Mouse (Mus musculus) erythroblast, embryonic 14.5 days (primary cell): ENCODE measurements around the gene Olfr1496. TPM values are rescaled to one million over a fixed set of nuclear protein-coding genes. Genes with fewer than 3 reads are reported as not detected.

Experiments used
- H3K27me3 ChIP-seq: 2 replicates; pipeline ENCODE4 v1.6.1; 2012; ENCODE audit warnings: inconsistent platforms; ENCODE audit not compliant: control insufficient read depth
- H3K36me3 ChIP-seq: 2 replicates; pipeline ENCODE4 v1.6.1; 2012; ENCODE audit warnings: mild to moderate bottlenecking, inconsistent platforms; ENCODE audit not compliant: control insufficient read depth
- H3K4me1 ChIP-seq: 2 replicates; pipeline ENCODE4 v1.6.1; 2012; ENCODE audit warnings: inconsistent platforms; ENCODE audit not compliant: control insufficient read depth
- H3K4me3 ChIP-seq: replicated peaks from 2 replicates; pipeline ENCODE3; 2012; ENCODE audit warnings: moderate library complexity, mild to moderate bottlenecking, inconsistent platforms
- H3K9me3 ChIP-seq: 2 replicates; pipeline ENCODE4 v1.6.1; 2012; ENCODE audit warnings: low read length, inconsistent platforms, mixed read lengths; ENCODE audit not compliant: control insufficient read depth
- GATA1 ChIP-seq: IDR thresholded peaks from 2 replicates; pipeline ENCODE4 v1.6.1; 2012; ENCODE audit warnings: low read length, inconsistent platforms, mixed read lengths
- TAL1 ChIP-seq: IDR thresholded peaks from 3 replicates; pipeline ENCODE4 v1.6.1; 2012; ENCODE audit warnings: low read length, inconsistent platforms, mixed read lengths
- polyA plus RNA-seq: library from polyadenylated mRNA; stranded (reverse); fragments of >175 nt; gene quantifications from 2 replicates; pipeline ENCODE4 v1.2.3, GENCODE M21; 2012

The Olfr1496 gene
- polyA plus RNA-seq, 1 experiment: not detected

- TF ChIP-seq TAL1: no peak
- no peak for TF ChIP-seq GATA1
- no peaks in the 10 kb centered on the region for H3K27me3 ChIP-seq
Observed at GRCm38 (mm10) chr19:13819347-13819746, 41.7 kb downstream of the Olfr1496 start, which contains the start of gene Olfr1499. Gene Olfr1499 (minus strand): TSS chr19:13819447.

GRCm38 (mm10) chr19:13820847-13821246, 43.2 kb downstream of the Olfr1496 start:
- H3K4me3 ChIP-seq: no peak overlapping the region
- H3K36me3 ChIP-seq: no peaks in the 10 kb centered on the region
- no peaks in the 10 kb centered on the region for H3K4me1 ChIP-seq
- H3K27me3 ChIP-seq: no peaks in the 10 kb centered on the region
- H3K9me3 ChIP-seq: no peaks in the 10 kb centered on the region
- TF ChIP-seq TAL1 (no peak), GATA1 (no peak)

More at GRCm38 (mm10) chr19:13819347-13819746, 41.7 kb downstream of the Olfr1496 start, which contains the start of gene Olfr1499:
- Histone ChIP-seq H3K9me3 (no peaks in the 10 kb centered on the region), H3K4me1 (no peaks in the 10 kb centered on the region), H3K36me3 (no peaks in the 10 kb centered on the region), H3K4me3 (no peak within 1 kb of the TSS)

- no peaks in the 10 kb centered on the region for H3K9me3 ChIP-seq
- no peaks in the 10 kb centered on the region for H3K36me3 ChIP-seq
- TF ChIP-seq GATA1: no peak
- no peak for TF ChIP-seq TAL1
- H3K27me3 ChIP-seq: no peaks in the 10 kb centered on the region
- H3K4me1 ChIP-seq: no peaks in the 10 kb centered on the region
- no peak overlapping the region for H3K4me3 ChIP-seq
Observed at GRCm38 (mm10) chr19:13828447-13828846, 50.8 kb downstream of the Olfr1496 start.

GRCm38 (mm10) chr19:13830388-13830787, 52.7 kb downstream of the Olfr1496 start, which contains the start of gene Olfr1500:
Gene Olfr1500 (minus strand): TSS chr19:13830488.
- Histone ChIP-seq H3K36me3 (no peaks in the 10 kb centered on the region), H3K27me3 (no peaks in the 10 kb centered on the region), H3K9me3 (no peaks in the 10 kb centered on the region), H3K4me3 (no peak within 1 kb of the TSS), H3K4me1 (no peaks in the 10 kb centered on the region)
- TF ChIP-seq GATA1 (no peak), TAL1 (no peak)

Other genes with a start within 250 kb of the Olfr1496 start
- not detected in 2 replicates for gene Olfr1480, start 250.0 kb upstream of the Olfr1496 start, polyA plus RNA-seq
- gene Olfr1484, start 194.4 kb upstream of the Olfr1496 start, polyA plus RNA-seq: 0.01 TPM in 1 of 2 replicates, not detected in the other
- not detected in 2 replicates for gene Olfr1487, start 160.5 kb upstream of the Olfr1496 start, polyA plus RNA-seq
- gene Olfr1489, start 146.3 kb upstream of the Olfr1496 start, polyA plus RNA-seq: not detected in 2 replicates
- not detected in 2 replicates for gene Olfr1490, start 126.8 kb upstream of the Olfr1496 start, polyA plus RNA-seq
- not detected in 2 replicates for gene Olfr1491, start 80.6 kb upstream of the Olfr1496 start, polyA plus RNA-seq
- gene Olfr1493-ps1, start 54.6 kb upstream of the Olfr1496 start, polyA plus RNA-seq: not detected in 2 replicates
- not detected in 2 replicates for gene Olfr1494, start 38.1 kb upstream of the Olfr1496 start, polyA plus RNA-seq
- not detected in 2 replicates for gene Olfr1495, start 13.3 kb upstream of the Olfr1496 start, polyA plus RNA-seq
- gene Olfr1497, start 20.3 kb downstream of the Olfr1496 start, polyA plus RNA-seq: not detected in 2 replicates
- not detected in 2 replicates for gene Olfr1499, start 41.6 kb downstream of the Olfr1496 start, polyA plus RNA-seq
- gene Olfr1500, start 52.6 kb downstream of the Olfr1496 start, polyA plus RNA-seq: not detected in 2 replicates
- gene Olfr1501, start 72.8 kb downstream of the Olfr1496 start, polyA plus RNA-seq: not detected in 2 replicates
- gene Olfr1502, start 83.9 kb downstream of the Olfr1496 start, polyA plus RNA-seq: not detected in 2 replicates
- not detected in 2 replicates for gene Olfr1504, start 120.0 kb downstream of the Olfr1496 start, polyA plus RNA-seq
- not detected in 2 replicates for gene Olfr1505, start 135.7 kb downstream of the Olfr1496 start, polyA plus RNA-seq